Mouse (Mus musculus) midbrain, embryonic 16.5 days (tissue): ENCODE data around the gene Agmat. TPM values are rescaled to one million over a fixed set of nuclear protein-coding genes. Genes with fewer than 3 reads are reported as not detected.
"Not testable (repeated sequence)": the region's sequence is repeated elsewhere in the genome, so short reads cannot be mapped to it uniquely, and the experiment has no call there.

Experiments
- ATAC-seq: fragments of 200-750 bp; cut with Nextera tagmentation; 2 replicates; pipeline ENCODE4 v1.8.0; 2017; ENCODE audit warnings: moderate TSS enrichment
- H3K27ac ChIP-seq: fragments of 300-500 bp; sonication (generic); 2 replicates; pipeline ENCODE4 v1.5.1; 2014; ENCODE audit warnings: mild to moderate bottlenecking, low read length, mixed read lengths
- H3K27me3 ChIP-seq: fragments of 300-500 bp; sonication (generic); 2 replicates; pipeline ENCODE4 v1.6.1; 2014; ENCODE audit warnings: low read depth, low read length, mixed read lengths; ENCODE audit not compliant: control insufficient read depth, insufficient read depth
- H3K36me3 ChIP-seq: fragments of 300-500 bp; sonication (generic); 2 replicates; pipeline ENCODE4 v1.6.1; 2014; ENCODE audit warnings: mild to moderate bottlenecking, low read length, moderate library complexity, mixed read lengths; ENCODE audit not compliant: control insufficient read depth, insufficient read depth
- H3K4me1 ChIP-seq: fragments of 300-500 bp; sonication (generic); 2 replicates; pipeline ENCODE4 v1.6.1; 2014; ENCODE audit warnings: mild to moderate bottlenecking, low read length, mixed read lengths; ENCODE audit not compliant: control insufficient read depth, insufficient read depth
- H3K4me2 ChIP-seq: fragments of 300-500 bp; sonication (generic); 2 replicates; pipeline ENCODE4 v1.6.1; 2014; ENCODE audit warnings: mild to moderate bottlenecking, low read length, mixed read lengths
- H3K4me3 ChIP-seq: fragments of 300-500 bp; sonication (generic); 2 replicates; pipeline ENCODE4 v1.5.1; 2014; ENCODE audit warnings: low read depth, mild to moderate bottlenecking, low read length, moderate library complexity, mixed read lengths
- H3K9ac ChIP-seq: fragments of 300-500 bp; sonication (generic); 2 replicates; pipeline ENCODE4 v1.6.1; 2014; ENCODE audit warnings: low read depth, low read length, mixed read lengths
- H3K9me3 ChIP-seq: fragments of 300-500 bp; sonication (generic); replicated peaks from 2 replicates; pipeline ENCODE4 v1.6.1; 2014; ENCODE audit warnings: mild to moderate bottlenecking, low read length, mixed read lengths; ENCODE audit not compliant: control insufficient read depth, poor library complexity, severe bottlenecking
- WGBS: fragments of 180-500 bp; shearing (Covaris S2); extraction: QIAGEN DNeasy Blood & Tissue Kit; methylation state at CpG from one replicate; pipeline ENCODE4 v1.1.7; 2014; 5-methylcytosine and 5-hydroxymethylcytosine counted together
- polyA plus RNA-seq: library from polyadenylated mRNA; unstranded; fragments of >200 nt; fragmentation: Nextera tagmentation; extraction: Ambion mirVana; gene quantifications from 2 replicates; pipeline ENCODE4 v1.2.1, GENCODE M21; 2015

Gene Agmat
- polyA plus RNA-seq, 1 experiment from 2014 or later = not detected

GRCm38 (mm10) chr4:141763476-141763875, 17.0 kb downstream of the Agmat start:
- H3K4me3 ChIP-seq = no peak overlapping the region
- no peaks in the 10 kb centered on the region for H3K27me3 ChIP-seq
- 94% methylated on average over 12 of the region's 12 CpGs for WGBS
- H3K4me2 ChIP-seq = no peak overlapping the region
- H3K9me3 ChIP-seq = no peaks in the 10 kb centered on the region
- no peak overlapping the region for H3K9ac ChIP-seq
- peaks cover 37% of the 10 kb centered on the region for H3K36me3 ChIP-seq
- no peak overlapping the region for H3K27ac ChIP-seq
- H3K4me1 ChIP-seq = no peaks in the 10 kb centered on the region; the same call in 1 of the 2 replicates
- ATAC-seq = no peak

- ATAC-seq = no peak
- WGBS = 99% methylated on average over 3 of the region's 3 CpGs
- Histone ChIP-seq H3K4me3 (no peak overlapping the region), H3K4me2 (no peak overlapping the region), H3K4me1 (no peaks in the 10 kb centered on the region; the same call in 1 of the 2 replicates), H3K27me3 (no peaks in the 10 kb centered on the region), H3K27ac (no peak overlapping the region), H3K9ac (no peak overlapping the region), H3K36me3 (peaks cover 47% of the 10 kb centered on the region), H3K9me3 (no peaks in the 10 kb centered on the region)
Measured at GRCm38 (mm10) chr4:141765008-141765407, 18.5 kb downstream of the Agmat start.

- peaks cover 58% of the 10 kb centered on the region for H3K36me3 ChIP-seq
- 0 out of 2 replicates have a peak overlapping the region, but pooled peaks have one; percentile 12 for H3K9ac ChIP-seq
- 0 out of 2 replicates have a peak, but pooled peaks have one; percentile 42 for ATAC-seq
- H3K27me3 ChIP-seq = no peaks in the 10 kb centered on the region
- H3K9me3 ChIP-seq = no peaks in the 10 kb centered on the region
- no peaks in the 10 kb centered on the region; the same call in 1 of the 2 replicates for H3K4me1 ChIP-seq
- 76% methylated on average over 8 of the region's 8 CpGs for WGBS
- peak overlapping the region; percentile 33 for H3K27ac ChIP-seq
- H3K4me3 ChIP-seq = no peak overlapping the region
- H3K4me2 ChIP-seq = no peak overlapping the region; the same call in 1 of the 2 replicates
Measured at GRCm38 (mm10) chr4:141766316-141766667, 19.8 kb downstream of the Agmat start.

GRCm38 (mm10) chr4:141766668-141767352, 20.3 kb downstream of the Agmat start:
- Histone ChIP-seq H3K4me1 (no peaks in the 10 kb centered on the region; the same call in 1 of the 2 replicates), H3K4me2 (no peak overlapping the region; the same call in 1 of the 2 replicates), H3K4me3 (no peak overlapping the region), H3K27ac (peak overlapping the region; percentile 33), H3K9me3 (no peaks in the 10 kb centered on the region), H3K27me3 (no peaks in the 10 kb centered on the region), H3K36me3 (peaks cover 63% of the 10 kb centered on the region), H3K9ac (0 out of 2 replicates have a peak overlapping the region, but pooled peaks have one; percentile 12)
- peak; percentile 51; the same call in 1 of the 2 replicates for ATAC-seq
- 57% methylated on average over 19 of the region's 19 CpGs for WGBS

- no peak overlapping the region for H3K4me3 ChIP-seq
Measured at GRCm38 (mm10) chr4:141767353-141768036, 21.0 kb downstream of the Agmat start.

GRCm38 (mm10) chr4:141769501-141770160, 23.2 kb downstream of the Agmat start:
- 92% methylated on average over 8 of the region's 8 CpGs for WGBS
- peaks cover 47% of the 10 kb centered on the region for H3K36me3 ChIP-seq
- ATAC-seq = no peak
- H3K9me3 ChIP-seq = no peaks in the 10 kb centered on the region
- no peak overlapping the region for H3K9ac ChIP-seq
- no peaks in the 10 kb centered on the region for H3K27me3 ChIP-seq
- no peak overlapping the region for H3K27ac ChIP-seq
- H3K4me3 ChIP-seq = no peak overlapping the region
- H3K4me2 ChIP-seq = no peak overlapping the region
- no peaks in the 10 kb centered on the region; the same call in 1 of the 2 replicates for H3K4me1 ChIP-seq

More at GRCm38 (mm10) chr4:141767353-141768036, 21.0 kb downstream of the Agmat start:
- H3K36me3 ChIP-seq = peaks cover 58% of the 10 kb centered on the region
- H3K4me2 ChIP-seq = no peak overlapping the region
- H3K27me3 ChIP-seq = no peaks in the 10 kb centered on the region
- H3K9ac ChIP-seq = no peak overlapping the region
- 84% methylated on average over 19 of the region's 19 CpGs for WGBS
- H3K4me1 ChIP-seq = no peaks in the 10 kb centered on the region; the same call in 1 of the 2 replicates
- peak overlapping the region; percentile 33 for H3K27ac ChIP-seq
- H3K9me3 ChIP-seq = no peaks in the 10 kb centered on the region
- ATAC-seq = no peak

GRCm38 (mm10) chr4:141771823-141772222, 25.4 kb downstream of the Agmat start:
- no peaks in the 10 kb centered on the region for H3K9me3 ChIP-seq
- H3K9ac ChIP-seq = no peak overlapping the region
- no peak overlapping the region for H3K4me3 ChIP-seq
- no peak for ATAC-seq
- H3K4me2 ChIP-seq = no peak overlapping the region
- peaks cover 54% of the 10 kb centered on the region for H3K36me3 ChIP-seq
- no peak overlapping the region for H3K27ac ChIP-seq
- H3K4me1 ChIP-seq = no peaks in the 10 kb centered on the region; the same call in 1 of the 2 replicates
- H3K27me3 ChIP-seq = no peaks in the 10 kb centered on the region
- WGBS = 93% methylated on average over 8 of the region's 8 CpGs

GRCm38 (mm10) chr4:141773019-141773418, 26.5 kb downstream of the Agmat start:
- H3K27me3 ChIP-seq, H3K4me3 ChIP-seq, H3K9ac ChIP-seq, H3K4me1 ChIP-seq, H3K27ac ChIP-seq, H3K4me2 ChIP-seq, H3K9me3 ChIP-seq, ATAC-seq: not testable (repeated sequence)
- WGBS = 83% methylated on average over 4 of the region's 4 CpGs
- peaks cover 51% of the 10 kb centered on the region for H3K36me3 ChIP-seq
